Mouse (Mus musculus) hindbrain, embryonic 14.5 days (tissue): Measurements from ENCODE around the gene Ccdc74a. TPM values are rescaled to one million over a fixed set of nuclear protein-coding genes. Genes with fewer than 3 reads are reported as not detected.

Experiments used
- polyA plus RNA-seq: library from polyadenylated mRNA; unstranded; fragments of >200 nt; fragmentation: Nextera tagmentation; extraction: Ambion mirVana; gene quantifications from 2 replicates; pipeline ENCODE4 v1.2.1, GENCODE M21; 2014

Ccdc74a gene
- polyA plus RNA-seq, 1 experiment from 2014 or later: 11.7 TPM

Other genes with a start within 250 kb of the Ccdc74a start
- gene Snap29, start 240.5 kb upstream of the Ccdc74a start, polyA plus RNA-seq: 10.3 and 10.8 TPM in 2 replicates
- 70.9 and 74.0 TPM in 2 replicates for gene Pi4ka, start 240.2 kb upstream of the Ccdc74a start, polyA plus RNA-seq
- 65.0 and 78.5 TPM in 2 replicates for gene Crkl, start 194.5 kb upstream of the Ccdc74a start, polyA plus RNA-seq
- 5.9 and 6.4 TPM in 2 replicates for gene Aifm3, start 156.9 kb upstream of the Ccdc74a start, polyA plus RNA-seq
- 112 and 117 TPM in 2 replicates for gene Lztr1, start 137.8 kb upstream of the Ccdc74a start, polyA plus RNA-seq
- gene Thap7, start 115.3 kb upstream of the Ccdc74a start, polyA plus RNA-seq: 52.0 and 58.9 TPM in 2 replicates
- gene Lrrc74b, start 85.2 kb upstream of the Ccdc74a start, polyA plus RNA-seq: 0.74 and 0.92 TPM in 2 replicates
- gene P2rx6, start 84.6 kb upstream of the Ccdc74a start, polyA plus RNA-seq: 2.5 and 2.8 TPM in 2 replicates
- gene Slc7a4, start 63.3 kb upstream of the Ccdc74a start, polyA plus RNA-seq: 41.2 and 42.0 TPM in 2 replicates
- 22.3 and 24.5 TPM in 2 replicates for gene Smpd4, start 27.1 kb upstream of the Ccdc74a start, polyA plus RNA-seq
- gene Med15, start 86.4 kb downstream of the Ccdc74a start, polyA plus RNA-seq: 38.2 and 42.0 TPM in 2 replicates
- gene Klhl22, start 113.1 kb downstream of the Ccdc74a start, polyA plus RNA-seq: 82.1 and 96.0 TPM in 2 replicates
- gene Scarf2, start 150.8 kb downstream of the Ccdc74a start, polyA plus RNA-seq: 2.9 and 3.4 TPM in 2 replicates
- gene B830017H08Rik, start 186.7 kb downstream of the Ccdc74a start, polyA plus RNA-seq: 6.0 and 6.1 TPM in 2 replicates
- 2.5 and 3.4 TPM in 2 replicates for gene Car15, start 191.9 kb downstream of the Ccdc74a start, polyA plus RNA-seq
- 0.29 and 0.48 TPM in 2 replicates for gene Gm20518, start 245.2 kb downstream of the Ccdc74a start, polyA plus RNA-seq
- 0.05 and 0.13 TPM in 2 replicates for gene Tssk1, start 247.8 kb downstream of the Ccdc74a start, polyA plus RNA-seq